Mouse (Mus musculus) ovary, adult 18-20 months (tissue): ENCODE data around the gene H2-DMb1.

Experiments
- DNase-seq: peaks from one replicate; pipeline ENCODE4 v3.0.0; 2022; ENCODE audit warnings: low spot score, mixed read lengths

The H2-DMb1 gene

DNA sequence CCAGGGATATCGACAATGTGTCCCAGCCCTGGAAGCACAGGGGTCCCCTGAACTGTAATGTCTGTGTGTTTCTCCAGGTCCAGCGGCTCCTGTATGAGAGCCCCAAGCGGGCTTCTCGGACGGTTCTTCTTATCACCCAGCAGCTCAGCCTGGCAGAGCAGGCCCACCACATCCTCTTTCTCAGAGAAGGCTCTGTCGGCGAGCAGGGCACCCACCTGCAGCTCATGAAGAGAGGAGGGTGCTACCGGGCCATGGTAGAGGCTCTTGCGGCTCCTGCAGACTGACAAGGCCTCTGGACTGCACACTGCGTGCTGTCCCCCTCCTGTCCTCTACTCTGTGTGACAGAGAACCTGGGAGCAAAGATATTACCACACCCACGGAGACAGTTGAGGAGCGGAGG lies 43.6 kb downstream of the H2-DMb1 start:
- DNase-seq, result no peak

DNA sequence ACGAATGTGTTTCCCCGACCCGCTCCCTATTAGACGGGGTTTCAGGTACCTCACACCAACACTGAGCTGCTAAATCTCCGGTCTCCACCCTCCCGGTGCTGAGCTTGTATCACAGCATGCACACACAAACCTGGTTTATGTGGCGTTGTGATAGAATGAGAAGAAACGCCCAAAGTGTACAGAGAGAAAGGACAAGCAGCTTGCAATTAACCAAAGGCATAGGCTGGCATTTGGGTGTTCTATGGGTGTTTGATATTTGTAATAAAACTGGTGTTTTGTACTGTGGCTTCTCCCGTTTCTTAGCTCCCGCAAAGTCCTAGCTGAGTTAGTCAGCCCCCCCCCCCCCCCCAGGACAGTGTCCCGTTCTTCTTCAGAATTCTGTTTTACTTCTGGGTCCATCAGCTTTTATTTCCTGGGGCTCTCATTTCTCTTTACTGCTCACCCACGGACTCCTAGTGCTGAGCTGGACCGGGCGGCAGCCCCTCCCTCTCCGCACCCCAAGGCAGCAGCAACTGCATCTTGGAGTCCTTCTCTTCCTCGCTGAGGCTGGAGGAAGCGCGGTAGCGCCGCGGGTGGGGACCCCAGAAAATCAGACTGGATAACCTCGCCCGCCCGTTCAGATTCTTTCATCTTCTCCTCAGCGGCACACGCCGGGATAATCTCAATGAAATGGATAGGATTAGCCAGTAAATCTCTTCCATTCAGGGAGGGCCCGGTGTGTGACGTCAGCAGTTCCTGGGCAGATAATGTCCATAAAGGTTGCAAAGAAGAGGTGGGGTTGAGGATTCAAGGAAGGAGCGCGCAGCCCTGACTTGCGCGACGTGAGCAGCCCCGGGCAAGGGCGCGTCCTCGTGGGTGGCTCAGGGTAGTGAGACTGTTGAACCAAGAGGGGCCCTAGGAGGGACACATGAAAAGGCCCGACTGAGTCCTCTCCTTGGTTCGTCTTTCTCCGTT lies 44.3 kb downstream of the H2-DMb1 start, which contains the start of gene Psmb8:
TSS of gene Psmb8 (plus strand) at position 781 of the 954 bp plus-strand sequence.
- DNase-seq, result peak; percentile 83

DNA sequence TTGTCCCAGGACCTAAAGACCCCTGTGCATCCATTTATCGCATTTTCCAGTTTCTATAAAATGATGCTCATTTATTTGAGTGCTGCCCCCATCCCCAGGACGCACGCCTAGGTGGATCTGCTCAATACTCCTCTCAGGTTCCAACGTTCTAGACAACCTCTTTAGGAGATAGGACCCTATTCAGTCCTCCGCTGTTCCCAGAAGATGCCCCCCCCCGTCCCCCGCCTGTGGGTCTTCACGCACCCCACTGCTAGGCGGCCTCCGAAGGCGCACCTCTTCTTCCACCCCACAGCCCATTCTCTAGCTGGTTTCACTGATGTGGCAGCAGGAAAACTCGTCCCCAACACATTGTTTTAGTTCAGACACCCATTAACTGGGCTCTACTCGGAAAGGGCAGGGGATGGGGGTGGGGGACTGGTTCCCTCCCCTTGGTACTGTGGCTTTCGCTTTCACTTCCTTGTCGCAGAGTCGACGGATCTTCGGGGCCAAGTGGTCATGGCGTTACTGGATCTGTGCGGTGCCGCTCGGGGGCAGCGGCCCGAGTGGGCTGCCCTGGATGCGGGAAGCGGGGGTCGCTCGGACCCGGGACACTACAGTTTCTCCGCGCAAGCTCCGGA lies 45.1 kb downstream of the H2-DMb1 start:
- no peak for DNase-seq

DNA sequence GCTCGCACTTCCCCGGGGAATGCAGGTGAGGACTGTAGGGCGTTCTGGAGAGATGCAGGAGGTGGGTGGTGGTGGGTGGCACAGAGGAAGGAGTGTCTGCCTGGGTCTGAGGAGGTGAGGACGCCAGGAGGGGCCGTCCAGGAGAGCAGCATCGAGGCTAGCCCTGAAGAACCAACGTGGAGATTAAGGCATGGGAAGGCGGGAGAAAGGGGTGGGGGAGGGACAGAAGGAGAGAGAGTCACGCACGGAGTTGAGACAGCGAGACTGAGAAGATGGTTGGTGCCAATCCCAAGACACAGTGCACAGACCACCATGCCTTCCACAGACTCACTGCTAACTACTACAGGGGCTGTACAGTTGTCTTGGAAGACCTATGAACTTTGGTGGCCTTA lies 45.6 kb downstream of the H2-DMb1 start:
- no peak for DNase-seq

DNA sequence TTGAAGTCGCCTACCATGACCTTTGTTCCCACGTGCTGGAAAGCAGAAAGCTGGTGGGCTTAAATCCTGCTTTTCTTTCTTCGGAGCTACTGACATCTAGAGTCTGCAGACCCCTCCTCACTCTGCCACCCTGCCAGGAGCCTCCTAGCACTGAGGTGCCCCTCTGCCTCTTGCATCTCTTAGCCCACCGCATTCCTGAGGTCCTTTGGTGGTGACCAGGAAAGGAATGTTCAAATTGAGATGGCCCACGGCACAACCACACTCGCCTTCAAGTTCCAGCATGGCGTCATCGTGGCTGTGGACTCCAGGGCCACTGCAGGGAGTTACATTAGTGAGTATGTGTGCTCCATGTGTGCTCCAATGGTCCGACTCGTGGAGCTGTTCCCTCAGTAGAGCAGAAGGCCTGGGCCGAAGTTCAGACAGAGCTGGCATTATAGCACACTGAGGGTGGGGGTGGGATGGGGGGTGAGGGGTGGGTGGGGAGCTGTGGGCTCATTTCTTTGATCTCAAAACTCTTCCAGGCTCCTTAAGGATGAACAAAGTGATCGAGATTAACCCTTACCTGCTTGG lies 46.3 kb downstream of the H2-DMb1 start:
- no peak for DNase-seq

DNA sequence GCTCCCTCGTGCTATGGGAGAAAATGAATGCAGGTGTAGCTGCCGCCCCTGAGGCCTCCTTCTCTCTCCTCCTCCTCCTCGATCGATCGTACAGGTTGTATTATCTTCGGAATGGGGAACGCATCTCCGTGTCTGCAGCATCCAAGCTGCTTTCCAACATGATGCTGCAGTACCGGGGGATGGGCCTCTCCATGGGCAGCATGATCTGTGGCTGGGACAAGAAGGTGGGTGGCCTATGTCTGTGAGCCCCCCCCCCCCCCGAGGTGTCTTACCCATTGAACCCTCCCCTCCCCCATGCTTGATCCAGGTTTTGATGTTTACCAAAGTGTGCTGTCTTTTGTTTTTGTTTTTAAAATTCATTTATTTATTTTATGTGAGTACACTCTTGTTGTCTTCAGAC lies 47.2 kb downstream of the H2-DMb1 start:
- DNase-seq, result no peak

DNA sequence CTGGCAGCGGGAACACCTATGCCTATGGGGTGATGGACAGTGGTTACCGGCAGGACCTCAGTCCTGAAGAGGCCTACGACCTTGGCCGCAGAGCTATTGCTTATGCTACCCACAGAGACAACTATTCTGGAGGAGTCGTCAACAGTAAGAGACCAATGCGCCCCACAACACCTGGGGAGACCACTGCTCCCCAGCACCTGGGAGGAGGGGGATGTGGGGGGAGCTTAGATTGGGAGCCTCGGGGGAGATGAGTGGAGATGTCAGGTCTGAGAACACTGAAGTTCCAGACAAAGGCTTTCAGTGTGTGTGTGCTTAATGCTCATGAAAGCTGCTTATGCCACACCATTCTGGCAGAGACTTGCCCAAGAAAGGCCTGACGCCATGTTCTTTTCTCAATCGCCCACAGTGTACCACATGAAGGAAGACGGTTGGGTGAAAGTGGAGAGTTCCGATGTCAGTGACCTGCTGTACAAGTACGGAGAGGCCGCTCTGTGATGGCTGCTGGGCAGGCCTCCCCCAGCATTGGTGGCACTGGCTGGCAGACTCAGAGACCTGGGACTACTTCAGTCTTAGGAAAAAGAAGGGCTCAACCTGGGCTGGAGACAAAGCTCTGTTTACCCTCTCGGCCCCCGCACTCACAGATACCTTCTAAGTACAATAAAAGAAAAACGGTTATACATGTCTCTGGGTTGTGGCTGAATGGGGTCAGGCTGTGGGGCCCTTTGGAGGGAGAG lies 48.1 kb downstream of the H2-DMb1 start:
- DNase-seq, result no peak

DNA sequence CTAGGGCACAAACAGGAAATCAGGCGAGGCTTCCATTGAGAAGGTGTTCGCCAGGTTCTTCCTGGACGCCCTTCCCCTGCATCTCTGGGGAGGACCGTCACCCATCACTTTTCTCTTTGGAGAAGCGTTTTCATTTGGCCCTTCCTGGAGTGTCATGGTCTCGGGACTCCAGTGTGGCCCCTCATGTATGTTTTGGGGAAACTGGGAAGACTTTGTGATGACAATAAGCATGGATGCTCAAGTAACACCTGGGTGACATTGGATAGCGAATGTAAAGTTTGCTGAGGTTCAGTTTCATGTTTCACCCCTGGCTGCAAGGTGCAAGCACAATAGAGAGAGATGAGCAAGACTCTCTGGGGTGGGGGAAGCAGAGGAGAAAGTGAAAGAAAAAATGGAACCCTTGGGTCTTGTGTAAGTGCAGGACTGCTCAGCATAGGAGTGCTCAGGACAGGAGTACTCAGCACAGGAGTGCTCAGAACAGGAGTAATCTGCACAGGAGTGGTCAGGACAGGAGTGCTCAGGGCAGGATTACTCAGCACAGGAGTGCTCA lies 48.7 kb downstream of the H2-DMb1 start:
- DNase-seq, result no peak

DNA sequence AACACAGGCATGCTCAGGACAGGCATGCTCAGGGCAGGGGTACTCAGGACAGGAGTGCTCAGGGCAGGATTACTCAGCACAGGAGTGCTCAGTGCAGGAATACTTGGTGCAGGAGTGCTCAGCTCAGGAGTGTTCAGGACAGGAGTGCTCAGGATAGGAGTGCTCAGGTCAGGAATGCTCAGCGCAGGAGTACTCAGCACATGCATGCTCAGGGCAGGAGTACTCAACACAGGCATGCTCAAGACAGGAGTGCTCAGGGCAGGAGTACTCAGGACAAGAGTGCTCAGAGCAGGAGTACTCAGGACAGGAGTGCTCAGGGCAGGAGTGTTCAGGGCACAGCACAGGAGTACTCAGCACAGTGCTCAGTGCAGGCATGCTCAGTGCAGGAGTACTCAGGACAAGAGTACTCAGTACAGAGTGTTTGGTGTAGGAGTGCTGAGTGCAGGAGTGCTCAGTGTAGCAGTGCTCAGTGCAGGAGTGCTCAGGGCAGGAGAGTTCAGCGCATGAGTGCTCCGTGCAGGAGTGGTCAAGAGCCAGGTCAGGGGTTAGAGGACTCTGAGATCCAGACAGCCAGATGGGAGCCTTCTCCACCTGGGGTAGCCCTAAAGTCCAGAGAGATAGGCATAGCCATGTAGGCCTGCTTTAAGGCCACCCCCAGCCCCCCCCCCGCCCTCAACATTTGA lies 50.0 kb downstream of the H2-DMb1 start:
- DNase-seq, result no peak

DNA sequence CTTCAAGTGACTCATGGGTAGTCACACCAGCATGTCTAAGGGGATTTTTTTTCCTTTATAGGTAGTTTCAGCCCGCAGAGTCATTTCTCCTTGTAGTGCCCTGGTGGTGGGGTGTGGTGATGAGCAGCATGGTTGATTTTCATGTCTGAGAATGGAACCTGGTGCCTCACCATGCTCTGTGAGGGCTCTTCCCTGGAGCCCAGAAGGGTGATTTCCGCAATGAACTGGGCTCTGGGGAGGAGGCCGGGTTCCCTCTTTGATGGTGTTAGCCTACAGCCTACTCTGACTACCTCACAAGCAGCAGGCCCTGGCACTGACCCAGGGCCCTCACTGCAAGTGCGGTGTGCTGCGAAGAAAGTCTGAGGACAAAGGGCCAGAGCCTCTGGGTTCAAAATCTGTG lies 50.6 kb downstream of the H2-DMb1 start, which contains the start of gene Tap2:
TSS of gene Tap2 (plus strand) at position 84 of the 400 bp plus-strand sequence.
- DNase-seq, result no peak

DNA sequence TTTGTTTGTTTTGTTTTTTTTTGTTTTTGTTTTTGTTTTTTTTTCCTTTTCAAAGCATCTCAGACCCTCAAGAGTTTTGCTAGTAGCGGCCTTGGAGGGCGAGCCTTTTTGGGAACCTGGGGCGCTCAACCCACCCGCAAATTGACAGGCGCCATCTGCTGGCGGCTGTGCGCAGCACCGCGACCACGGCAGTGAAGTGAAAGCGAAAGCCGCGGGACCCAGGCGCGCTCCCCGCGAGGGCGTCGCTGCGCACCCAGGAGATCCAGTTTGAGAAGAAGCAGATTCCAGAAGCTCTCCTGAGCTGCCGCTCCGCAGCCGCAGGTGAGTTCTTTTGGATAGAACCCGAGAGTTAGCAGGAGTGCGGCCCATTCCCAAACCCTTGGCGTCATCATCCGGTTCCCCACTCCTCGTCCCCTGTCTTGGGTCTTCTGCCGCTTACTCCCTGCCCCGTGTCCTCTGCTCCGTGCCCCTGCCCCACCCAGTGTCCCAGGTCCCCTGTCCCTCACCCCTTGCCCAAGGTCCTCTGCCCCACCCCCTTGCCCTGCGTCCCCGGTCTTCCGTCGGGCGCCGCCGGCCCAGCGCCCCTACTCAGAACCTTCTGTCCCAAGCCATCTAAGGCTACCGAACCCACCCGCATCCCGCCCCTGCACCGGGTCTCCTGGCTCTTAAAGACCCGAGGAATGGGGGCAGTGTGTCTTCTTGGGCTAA lies 51.6 kb downstream of the H2-DMb1 start:
- peak; percentile 70 for DNase-seq

DNA sequence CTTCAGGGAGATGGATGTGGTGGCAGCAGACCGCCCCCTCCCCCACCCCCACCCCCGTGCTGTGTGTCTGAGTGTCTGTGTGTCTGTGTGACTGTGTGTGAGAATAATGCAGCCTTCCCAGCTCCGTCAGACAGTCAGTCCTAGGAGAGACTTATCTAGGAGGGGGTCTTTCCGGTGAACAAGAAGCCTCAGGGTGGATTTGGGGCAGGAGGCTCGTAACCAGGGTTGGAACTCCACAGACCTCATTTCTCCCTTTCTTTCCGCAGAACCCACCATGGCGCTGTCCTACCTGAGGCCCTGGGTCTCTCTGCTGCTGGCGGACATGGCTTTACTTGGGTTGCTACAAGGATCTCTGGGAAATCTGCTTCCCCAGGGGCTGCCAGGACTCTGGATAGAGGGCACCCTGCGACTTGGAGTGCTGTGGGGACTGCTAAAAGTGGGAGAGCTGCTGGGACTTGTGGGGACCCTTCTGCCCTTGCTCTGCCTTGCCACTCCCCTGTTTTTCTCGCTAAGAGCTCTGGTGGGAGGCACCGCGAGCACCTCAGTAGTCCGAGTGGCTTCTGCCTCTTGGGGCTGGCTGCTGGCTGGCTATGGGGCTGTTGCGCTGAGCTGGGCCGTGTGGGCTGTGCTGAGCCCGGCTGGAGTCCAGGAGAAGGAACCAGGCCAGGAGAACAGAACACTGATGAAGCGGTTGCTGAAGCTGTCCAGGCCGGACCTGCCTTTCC lies 52.3 kb downstream of the H2-DMb1 start:
- no peak for DNase-seq

DNA sequence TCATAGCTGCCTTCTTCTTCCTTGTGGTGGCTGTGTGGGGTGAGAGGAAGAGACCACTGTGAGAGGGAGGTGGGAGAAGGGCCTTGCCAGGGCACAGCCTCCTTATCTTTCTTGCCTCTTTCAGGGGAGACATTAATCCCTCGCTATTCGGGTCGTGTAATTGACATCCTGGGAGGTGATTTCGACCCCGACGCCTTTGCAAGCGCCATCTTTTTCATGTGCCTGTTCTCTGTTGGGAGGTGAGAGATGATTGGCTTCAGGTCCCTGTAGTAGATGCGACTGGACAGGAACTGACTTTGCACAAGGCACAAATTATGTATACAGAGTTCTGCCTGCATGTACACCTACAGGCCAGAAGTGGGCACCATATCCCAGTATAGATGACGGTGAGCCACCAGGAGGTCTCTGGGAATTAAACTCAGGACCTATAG lies 52.9 kb downstream of the H2-DMb1 start:
- DNase-seq, result no peak

DNA sequence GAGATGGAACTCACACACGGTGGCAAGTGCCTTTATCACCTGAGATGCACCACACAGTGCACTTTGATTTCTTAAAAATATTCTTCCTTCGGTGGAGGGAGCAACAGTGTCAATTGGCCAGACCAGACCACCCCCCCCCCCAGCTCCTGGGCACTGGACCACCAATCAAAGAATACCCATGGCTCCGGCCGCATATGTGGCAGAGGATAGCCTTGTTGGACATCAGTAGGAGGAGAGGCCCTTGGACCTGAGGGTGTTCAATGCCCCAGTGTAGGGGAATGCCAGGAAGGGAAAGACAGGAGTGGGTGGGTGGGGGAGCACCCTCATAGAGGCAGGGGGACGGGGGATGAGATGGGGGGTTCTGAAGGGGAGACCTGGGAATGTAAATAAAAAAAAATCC lies 53.9 kb downstream of the H2-DMb1 start:
- no peak for DNase-seq

DNA sequence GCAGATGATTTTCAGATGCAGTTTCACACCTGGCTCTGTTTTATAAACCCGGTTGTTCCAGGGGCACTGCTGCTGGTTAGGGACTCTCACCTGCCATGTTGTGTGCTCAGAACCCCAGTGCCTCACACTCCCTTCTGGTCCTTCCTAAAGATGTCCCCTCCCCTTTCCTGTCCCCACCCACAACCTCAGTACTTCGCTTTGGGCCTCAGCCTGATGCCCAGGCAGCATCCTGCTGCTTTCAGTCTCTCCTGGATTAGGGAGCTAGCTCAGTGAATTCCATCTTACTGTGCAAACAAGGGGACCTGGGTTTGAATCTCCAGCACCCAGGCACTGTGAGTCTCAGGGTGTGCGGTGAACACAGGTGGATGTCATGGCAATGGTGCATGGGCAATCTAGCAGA lies 54.6 kb downstream of the H2-DMb1 start:
- DNase-seq, result no peak

DNA sequence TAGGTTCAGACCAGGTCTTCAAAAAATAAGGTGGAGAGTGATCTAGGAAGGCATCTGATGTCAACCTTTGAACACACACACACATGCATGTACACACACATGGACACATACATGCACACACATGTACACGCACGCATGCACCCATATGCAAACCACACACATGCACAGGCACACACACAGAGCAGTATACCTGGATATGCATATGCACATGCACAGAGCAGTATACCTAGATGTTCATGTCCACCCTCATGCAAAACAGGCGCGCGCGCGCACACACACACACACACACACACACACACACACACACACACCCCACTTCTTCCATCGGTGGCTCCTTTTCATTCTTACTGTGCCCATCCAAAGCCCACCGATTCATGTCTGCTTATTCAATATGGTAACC lies 55.0 kb downstream of the H2-DMb1 start:
- no peak for DNase-seq

DNA sequence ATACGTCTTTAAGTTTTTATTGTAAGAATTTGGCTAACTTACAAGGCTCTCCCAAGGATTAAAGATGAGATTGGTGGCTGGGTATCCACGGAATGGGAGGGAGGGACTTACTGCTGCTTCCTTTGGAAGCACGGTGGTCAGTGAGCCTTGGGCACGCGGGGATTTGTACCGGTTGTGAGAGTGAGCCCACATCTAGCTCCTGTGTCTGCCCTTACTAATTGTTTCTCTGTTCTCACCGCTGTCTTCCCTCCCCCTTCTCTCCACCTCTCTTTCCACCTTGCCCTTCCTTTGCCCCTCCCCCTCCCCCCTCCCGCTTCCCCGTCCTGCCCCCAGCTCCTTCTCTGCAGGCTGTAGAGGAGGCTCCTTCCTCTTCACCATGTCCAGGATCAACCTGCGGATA lies 55.5 kb downstream of the H2-DMb1 start:
- no peak for DNase-seq

DNA sequence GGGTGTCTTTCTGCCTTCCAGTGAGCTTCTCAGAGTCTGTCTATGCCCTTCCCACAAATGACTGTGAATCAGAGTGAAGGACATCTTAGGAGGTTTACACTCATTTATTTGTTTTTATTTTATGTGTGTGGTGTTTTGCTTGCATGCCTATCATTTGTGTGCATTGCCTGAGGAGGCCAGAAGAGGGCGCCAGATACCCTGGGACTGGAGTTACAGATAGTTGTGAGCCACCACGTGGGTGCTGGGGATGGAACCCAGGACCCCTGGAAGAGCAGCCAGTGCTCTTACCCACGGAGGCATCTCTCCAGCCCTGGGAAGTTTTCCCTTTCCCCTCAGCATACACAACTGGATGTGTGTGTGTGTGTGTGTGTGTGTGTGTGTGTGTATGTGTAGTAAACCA lies 56.8 kb downstream of the H2-DMb1 start:
- no peak for DNase-seq
